Mouse (Mus musculus) lung, postnatal 0 days (tissue): ENCODE measurements around the gene Slc24a3. TPM values are rescaled to one million over a fixed set of nuclear protein-coding genes. Genes with fewer than 3 reads are reported as not detected.

Experiments used
- ATAC-seq: fragments of 200-750 bp; cut with Nextera tagmentation; 2 replicates; pipeline ENCODE4 v1.8.0; 2017; ENCODE audit warnings: moderate library complexity
- DNase-seq: peaks from one replicate; pipeline ENCODE4 v3.0.0-alpha.2; 2016; ENCODE audit warnings: low spot score
- H3K27ac ChIP-seq: fragments of 300-500 bp; sonication (generic); 2 replicates; pipeline ENCODE4 v1.5.1; 2014; ENCODE audit warnings: antibody characterized with exemption, mild to moderate bottlenecking, low read length, mixed read lengths
- H3K27me3 ChIP-seq: fragments of 300-500 bp; sonication (generic); replicated peaks from 2 replicates; pipeline ENCODE4 v1.6.1; 2014; ENCODE audit warnings: low read length, mixed read lengths; ENCODE audit not compliant: insufficient read depth
- H3K36me3 ChIP-seq: fragments of 300-500 bp; sonication (generic); 2 replicates; pipeline ENCODE4 v1.6.1; 2014; ENCODE audit warnings: low read length, mixed read lengths; ENCODE audit not compliant: insufficient read depth
- H3K4me1 ChIP-seq: fragments of 300-500 bp; sonication (generic); 2 replicates; pipeline ENCODE4 v1.6.1; 2014; ENCODE audit warnings: antibody characterized with exemption, low read depth, low read length, mixed read lengths; ENCODE audit not compliant: insufficient read depth
- H3K4me2 ChIP-seq: fragments of 300-500 bp; sonication (generic); replicated peaks from 2 replicates; pipeline ENCODE4 v1.6.1; 2014; ENCODE audit warnings: low read depth, mild to moderate bottlenecking, low read length, moderate library complexity, mixed read lengths
- H3K4me3 ChIP-seq: fragments of 300-500 bp; sonication (generic); 2 replicates; pipeline ENCODE4 v1.5.1; 2014; ENCODE audit warnings: low read depth, low read length
- H3K9ac ChIP-seq: fragments of 300-500 bp; sonication (generic); replicated peaks from 2 replicates; pipeline ENCODE4 v1.6.1; 2014; ENCODE audit warnings: low read depth, mild to moderate bottlenecking
- H3K9me3 ChIP-seq: fragments of 300-500 bp; sonication (generic); 2 replicates; pipeline ENCODE4 v1.6.1; 2016; ENCODE audit warnings: low read length, mixed read lengths
- CTCF ChIP-seq: IDR thresholded peaks from 2 replicates; pipeline ENCODE4 v1.5.1; 2016; ENCODE audit warnings: antibody characterized with exemption, mild to moderate bottlenecking
- EP300 ChIP-seq: IDR thresholded peaks from 2 replicates; pipeline ENCODE4 v1.6.1; 2016; ENCODE audit warnings: antibody characterized with exemption, mild to moderate bottlenecking, control low read depth
- WGBS: fragments of 180-500 bp; shearing (Covaris S2); extraction: QIAGEN DNeasy Blood & Tissue Kit; methylation state at CpG from one replicate; pipeline ENCODE4 v1.1.7; 2014; 5-methylcytosine and 5-hydroxymethylcytosine counted together
- polyA plus RNA-seq: library from polyadenylated mRNA; unstranded; fragments of >200 nt; fragmentation: Nextera tagmentation; extraction: Ambion mirVana; gene quantifications from 2 replicates; pipeline ENCODE4 v1.2.1, GENCODE M21; 2015

The Slc24a3 gene
- polyA plus RNA-seq, 1 experiment from 2014 or later: 2.3 TPM

GRCm38 (mm10) chr2:145152281-145152680 is 15.3 kb upstream of the Slc24a3 start:
- Histone ChIP-seq H3K27ac (no peak overlapping the region), H3K9ac (no peak overlapping the region), H3K27me3 (no peaks in the 10 kb centered on the region), H3K36me3 (no peaks in the 10 kb centered on the region), H3K4me1 (no peaks in the 10 kb centered on the region), H3K4me3 (no peak overlapping the region), H3K4me2 (no peak overlapping the region), H3K9me3 (no peaks in the 10 kb centered on the region)
- TF ChIP-seq CTCF: no peak
- no peak for TF ChIP-seq EP300
- ATAC-seq (no peak), DNase-seq (no peak)
- 76% methylated on average over 1 of the region's 1 CpGs for WGBS

GRCm38 (mm10) chr2:145158972-145159371 is 8.6 kb upstream of the Slc24a3 start:
- H3K9me3 ChIP-seq: no peaks in the 10 kb centered on the region
- no peak overlapping the region for H3K27ac ChIP-seq
- peak; percentile 19; the same call in 1 of the 2 replicates for ATAC-seq
- peak; percentile 25 for DNase-seq
- H3K4me2 ChIP-seq: no peak overlapping the region
- WGBS: 33% methylated on average over 1 of the region's 1 CpGs
- H3K4me1 ChIP-seq: no peaks in the 10 kb centered on the region
- 0 out of 2 replicates have a peak, but pooled peaks have one; percentile 27 for TF ChIP-seq EP300
- no peak for TF ChIP-seq CTCF
- H3K27me3 ChIP-seq: no peaks in the 10 kb centered on the region
- no peak overlapping the region for H3K9ac ChIP-seq
- no peak overlapping the region for H3K4me3 ChIP-seq
- no peaks in the 10 kb centered on the region for H3K36me3 ChIP-seq

DNA sequence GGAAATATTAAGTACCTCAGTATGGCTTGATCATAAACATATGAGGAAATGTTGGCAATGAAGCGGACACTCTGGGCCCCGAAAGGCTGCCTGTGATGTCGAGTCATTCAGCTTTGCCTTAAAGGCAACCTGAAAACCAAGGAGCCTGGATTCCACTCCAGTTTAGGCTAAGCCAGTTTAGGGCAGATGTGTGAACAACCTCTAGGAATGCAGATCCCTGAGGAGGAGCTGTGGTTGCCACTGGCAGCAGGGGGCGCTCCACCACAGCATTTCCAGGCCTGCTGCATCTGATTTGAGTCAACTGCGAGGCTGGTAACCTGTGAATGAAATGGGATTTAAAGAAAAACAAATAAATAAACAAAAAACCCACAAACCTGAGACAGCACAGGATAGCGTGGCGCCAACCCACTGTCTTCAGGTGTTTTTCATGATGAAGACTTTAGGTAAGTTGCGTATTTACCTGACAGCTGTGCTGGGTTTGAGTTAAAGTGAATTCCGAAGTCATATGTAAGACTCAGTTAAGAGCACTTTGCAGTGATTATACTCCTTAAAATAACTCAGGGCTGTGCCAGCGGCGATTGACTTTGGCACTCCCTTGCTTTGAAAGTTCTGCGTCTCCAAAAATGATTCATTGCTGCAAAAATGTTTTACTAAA is 6.4 kb upstream of the Slc24a3 start:
- 21% methylated on average over 12 of the region's 12 CpGs for WGBS
- TF ChIP-seq CTCF (peak; percentile 95), EP300 (peak; percentile 60)
- H3K27me3 ChIP-seq: no peaks in the 10 kb centered on the region
- no peaks in the 10 kb centered on the region for H3K9me3 ChIP-seq
- H3K36me3 ChIP-seq: no peaks in the 10 kb centered on the region
- DNase-seq (peak; percentile 91), ATAC-seq (peak; percentile 88)
- no peak overlapping the region for H3K27ac ChIP-seq
- no peak overlapping the region for H3K9ac ChIP-seq
- H3K4me1 ChIP-seq: no peaks in the 10 kb centered on the region
- H3K4me2 ChIP-seq: no peak overlapping the region
- no peak overlapping the region for H3K4me3 ChIP-seq

DNA sequence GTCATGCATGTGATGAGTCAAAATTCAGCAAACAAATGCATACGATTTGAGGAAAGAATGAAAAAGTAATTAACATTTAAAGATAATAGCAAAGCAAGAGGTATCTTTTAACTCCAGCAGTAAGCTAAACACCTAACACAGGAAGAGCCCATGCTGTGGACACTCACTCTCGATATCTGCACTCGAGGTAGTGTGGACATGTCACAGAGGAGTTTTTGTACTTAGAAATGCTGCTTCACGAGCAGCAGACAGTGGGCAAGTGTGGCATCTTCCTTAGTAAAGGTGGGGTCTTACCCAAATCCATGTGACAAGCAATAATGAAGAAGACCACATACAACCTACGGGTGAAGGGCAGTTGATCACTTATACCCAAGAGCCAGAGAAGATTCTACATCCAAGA is 3.5 kb upstream of the Slc24a3 start:
- no peak overlapping the region for H3K27ac ChIP-seq
- H3K9me3 ChIP-seq: no peaks in the 10 kb centered on the region
- no peaks in the 10 kb centered on the region for H3K36me3 ChIP-seq
- H3K4me1 ChIP-seq: peaks cover 6% of the 10 kb centered on the region; the same call in 1 of the 2 replicates
- H3K4me2 ChIP-seq: no peak overlapping the region
- ATAC-seq (no peak), DNase-seq (no peak)
- 70% methylated on average over 5 of the region's 5 CpGs for WGBS
- TF ChIP-seq EP300: no peak
- TF ChIP-seq CTCF: no peak
- H3K27me3 ChIP-seq: 0 out of 2 replicates have a peak, but pooled peaks cover 1% of the 10 kb centered on the region
- H3K4me3 ChIP-seq: no peak overlapping the region
- no peak overlapping the region for H3K9ac ChIP-seq

DNA sequence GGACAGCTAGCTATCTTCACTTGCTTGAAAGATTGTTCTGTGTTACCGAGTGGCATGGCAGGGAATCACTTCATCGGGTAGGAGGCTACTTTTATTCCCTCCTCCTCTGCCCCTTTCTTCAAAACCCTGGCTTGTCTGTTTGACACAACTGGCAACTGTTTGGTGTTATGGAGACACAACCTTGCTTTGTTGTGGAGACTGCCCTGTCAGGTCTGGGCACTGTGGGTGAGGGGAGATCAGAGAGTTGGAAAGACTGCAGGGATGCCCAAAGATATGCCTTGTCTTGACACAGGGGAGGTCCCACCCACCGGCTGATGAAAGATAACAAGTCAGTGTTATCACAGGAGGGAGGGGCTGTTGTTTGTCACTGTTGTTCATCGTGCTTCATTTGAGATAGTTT is 3.0 kb upstream of the Slc24a3 start:
- 28% methylated on average over 4 of the region's 4 CpGs for WGBS
- Histone ChIP-seq H3K27ac (no peak overlapping the region), H3K36me3 (no peaks in the 10 kb centered on the region), H3K4me2 (no peak overlapping the region), H3K9ac (no peak overlapping the region), H3K4me3 (no peak overlapping the region), H3K4me1 (peaks cover 6% of the 10 kb centered on the region; the same call in 1 of the 2 replicates), H3K9me3 (no peaks in the 10 kb centered on the region), H3K27me3 (peaks cover 5% of the 10 kb centered on the region; the same call in 1 of the 2 replicates)
- TF ChIP-seq EP300 (no peak), CTCF (no peak)
- ATAC-seq: no peak
- no peak for DNase-seq

DNA sequence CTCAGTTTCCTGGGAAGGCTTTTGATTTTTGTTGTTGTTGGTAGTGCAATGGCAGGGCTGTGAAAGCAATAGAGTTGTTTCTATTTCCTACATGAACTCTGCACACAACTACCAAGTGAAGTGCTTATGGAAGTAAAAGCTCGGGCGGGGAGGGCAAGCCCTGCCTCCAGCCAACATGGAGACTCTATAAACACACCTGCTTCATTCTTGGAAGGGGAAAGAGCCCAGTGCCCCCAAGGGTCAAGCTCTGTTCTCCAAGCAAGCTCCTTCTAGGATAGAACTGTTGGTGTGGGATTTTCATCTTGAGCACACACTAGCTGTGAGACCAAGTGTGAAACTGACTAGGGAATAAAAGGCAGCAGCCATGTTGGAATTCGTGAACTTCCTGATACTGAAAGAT is 2.5 kb upstream of the Slc24a3 start:
- Histone ChIP-seq H3K4me1 (peaks cover 6% of the 10 kb centered on the region; the same call in 1 of the 2 replicates), H3K9ac (no peak overlapping the region), H3K36me3 (no peaks in the 10 kb centered on the region), H3K27ac (no peak overlapping the region), H3K4me3 (no peak overlapping the region), H3K27me3 (peaks cover 5% of the 10 kb centered on the region; the same call in 1 of the 2 replicates), H3K9me3 (no peaks in the 10 kb centered on the region), H3K4me2 (no peak overlapping the region)
- ATAC-seq (no peak), DNase-seq (no peak)
- TF ChIP-seq CTCF (no peak), EP300 (no peak)
- 65% methylated on average over 3 of the region's 3 CpGs for WGBS
